21 mouse cellular contexts compared by ENCODE assay signal in genomic region chr10:77441812-77442211, GRCm38 (mm10). TPM values are rescaled to one million over a fixed set of nuclear protein-coding genes. Genes with fewer than 3 reads are reported as not detected.
DNase-seq lines count a peak whose midpoint lies in the region; ATAC-seq and TF ChIP-seq lines count a peak whose summit lies in the region.
"Had no signal": no experiment of that assay in that cellular context is flagged by ENCODE, and none has a peak within 500 bp of the region (broad histone marks: within the 10 kb centered on the region; RNA-seq: fewer than 3 reads in every experiment).

No protein-coding gene starts in this region.

- peak overlapping the region; percentile 86 for H3K27ac ChIP-seq in gastrocnemius, adult 2 months
- peak overlapping the region; percentile 12; the same call in 1 of the 2 replicates for H3K27ac ChIP-seq in lung, embryonic 14.5 days (ENCODE audit: low read depth)
- H3K27ac ChIP-seq in heart, embryonic 13.5 days (replicated peaks), result peak overlapping the region; percentile 78
- H3K27ac ChIP-seq: forebrain, embryonic 13.5 days; hindbrain, embryonic 13.5 days; kidney, postnatal 0 days; left cerebral cortex, adult 2 months; liver, embryonic 15.5 days; macrophage; neural tube, embryonic 15.5 days had no signal

- H3K36me3 ChIP-seq in lung, embryonic 14.5 days (ENCODE audit: insufficient read depth), result no peaks in the 10 kb centered on the region
- H3K36me3 ChIP-seq in heart, embryonic 13.5 days, result no peaks in the 10 kb centered on the region
- H3K36me3 ChIP-seq: hindbrain, embryonic 13.5 days; liver, embryonic 15.5 days; neural tube, embryonic 15.5 days had no signal

- H3K4me2 ChIP-seq in lung, embryonic 14.5 days, result no peak overlapping the region; the same call in 1 of the 2 replicates
- no peak overlapping the region for H3K4me2 ChIP-seq in heart, embryonic 13.5 days
- H3K4me2 ChIP-seq: forebrain, embryonic 13.5 days; hindbrain, embryonic 13.5 days; liver, embryonic 15.5 days; neural tube, embryonic 15.5 days had no signal

- DNase-seq in gastrocnemius, adult 2 months, result peak; percentile 61
- DNase-seq in gastrocnemius, postnatal 36 days, result no peak
- no peak for DNase-seq in lung, embryonic 14.5 days
- no peak for DNase-seq in lung, adult 18-20 months
- peak; percentile 29 to 54 for DNase-seq in heart, postnatal 14 days
- no peak for DNase-seq in adrenal gland, adult 2 months
- no peak for DNase-seq in right cerebral cortex, postnatal 10 days (ENCODE audit: low spot score in 2 of 2)
- DNase-seq: cerebellum, adult 2 months; cerebellum, postnatal 25 days; right cerebral cortex, adult 18-20 months; thymus, adult 18-20 months; thymus, postnatal 36 days had no signal

- no peak overlapping the region; the same call in 1 of the 2 replicates for H3K4me3 ChIP-seq in gastrocnemius, adult 2 months
- no peak overlapping the region for H3K4me3 ChIP-seq in lung, embryonic 14.5 days (ENCODE audit: low read depth, low read length)
- no peak overlapping the region for H3K4me3 ChIP-seq in heart, embryonic 13.5 days
- H3K4me3 ChIP-seq: forebrain, embryonic 13.5 days; hindbrain, embryonic 13.5 days; left cerebral cortex, adult 2 months; liver, embryonic 15.5 days; neural tube, embryonic 15.5 days had no signal

- ATAC-seq in lung, embryonic 14.5 days (ENCODE audit: insufficient read depth), result no peak
- no peak for ATAC-seq in heart, embryonic 13.5 days (ENCODE audit: extremely low read depth, insufficient number of reproducible peaks, low FRiP score, low TSS enrichment)
- ATAC-seq: activated CD4-positive, CD25-positive, alpha-beta regulatory T cell, adult 4 months; forebrain, embryonic 13.5 days had no signal

- no peak for TF ChIP-seq CTCF in gastrocnemius, adult 2 months (IDR thresholded peaks at IDR 0.05)
- TF ChIP-seq CTCF in lung, embryonic 14.5 days (IDR thresholded peaks at IDR 0.05; ENCODE audit: low read depth), result no peak

- WGBS in lung, embryonic 14.5 days, result 44% methylated on average over 3 of the region's 3 CpGs
- WGBS in heart, embryonic 13.5 days, result 43% methylated on average over 3 of the region's 3 CpGs

- H3K4me1 ChIP-seq in lung, embryonic 14.5 days (ENCODE audit: insufficient read depth), result peaks cover 17% of the 10 kb centered on the region
- peaks cover 27% of the 10 kb centered on the region for H3K4me1 ChIP-seq in heart, embryonic 13.5 days
- H3K4me1 ChIP-seq: forebrain, embryonic 13.5 days; hindbrain, embryonic 13.5 days; neural tube, embryonic 15.5 days had no signal

- no peaks in the 10 kb centered on the region for H3K9me3 ChIP-seq in lung, embryonic 14.5 days (ENCODE audit: low read depth, low read length)
- peaks cover 7% of the 10 kb centered on the region; the same call in 1 of the 2 replicates for H3K9me3 ChIP-seq in heart, embryonic 13.5 days
- H3K9me3 ChIP-seq: forebrain, embryonic 13.5 days; hindbrain, embryonic 13.5 days; liver, embryonic 15.5 days; neural tube, embryonic 15.5 days had no signal

- no peaks in the 10 kb centered on the region for H3K27me3 ChIP-seq in lung, embryonic 14.5 days (ENCODE audit: insufficient read depth, low read length)
- H3K27me3 ChIP-seq in heart, embryonic 13.5 days (replicated peaks), result 0 out of 2 replicates have a peak, but pooled peaks cover 2% of the 10 kb centered on the region
- H3K27me3 ChIP-seq: forebrain, embryonic 13.5 days; hindbrain, embryonic 13.5 days; liver, embryonic 15.5 days; neural tube, embryonic 15.5 days had no signal

- no peak overlapping the region for H3K9ac ChIP-seq in lung, embryonic 14.5 days
- no peak overlapping the region for H3K9ac ChIP-seq in heart, embryonic 13.5 days
- H3K9ac ChIP-seq: forebrain, embryonic 13.5 days; hindbrain, embryonic 13.5 days; liver, embryonic 15.5 days; neural tube, embryonic 15.5 days had no signal

- intact Hi-C loops in gastrocnemius, adult 2 months (cut with DNase I), result no loop called here
- intact Hi-C loops in gastrocnemius, postnatal 36 days (cut with DNase I), result loop anchor here (2.0 kb wide), 1 partner anchor 29 kb away; no protein-coding TSS in a partner anchor
- intact Hi-C loops in heart, postnatal 14 days (cut with DNase I), result no loop called here

RNA-seq across cellular contexts. Expression of gene Adarb1, which starts 23.7 kb away (rescaled TPM):
- total RNA-seq in gastrocnemius, adult 2 months (2021), result 1 to 10 TPM; 6.6 to 8.9 TPM
- 10 to 100 TPM in 1 of 2 experiments, 1 to 10 TPM in 1; 5.9 to 10.7 TPM for total RNA-seq in gastrocnemius, postnatal 36 days (2021)
- polyA plus RNA-seq in lung, embryonic 14.5 days (2014; fragmentation: Nextera tagmentation; extraction: Ambion mirVana), result 38.9 and 49.1 TPM in 2 replicates
- polyA plus RNA-seq in heart, embryonic 13.5 days (2015; fragmentation: Nextera tagmentation; extraction: Ambion mirVana), result 10.7 and 12.1 TPM in 2 replicates
- 10 to 100 TPM; 22.9 to 25.9 TPM for total RNA-seq in heart, postnatal 14 days (2021)
- 10 to 100 TPM; 14.4 to 23.5 TPM for total RNA-seq in adrenal gland, adult 2 months (2021)
- 11.3 and 13.5 TPM in 2 replicates for polyA plus RNA-seq in adrenal gland, adult 2 months (2012; rRNA removed)

Comparison
In these comparisons a context has a peak if more than half of its experiments do, and no peak if none do; other contexts are left out.
1. DNase-seq: peak in gastrocnemius, adult 2 months (single experiment) and heart, postnatal 14 days (2 of 2); none in gastrocnemius, postnatal 36 days (0 of 2), lung, embryonic 14.5 days (single experiment), lung, adult 18-20 months (0 of 2), adrenal gland, adult 2 months (single experiment) and right cerebral cortex, postnatal 10 days (0 of 2).
2. H3K27ac ChIP-seq: peak in every context shown above with its lines; median percentile 86 in gastrocnemius, adult 2 months; 78 in heart, embryonic 13.5 days; 12 in lung, embryonic 14.5 days.